Comparison of ENCODE assay signal across 8 mouse cellular contexts in genomic region chr10:125784896-125785295, GRCm38 (mm10).
DNase-seq lines count a peak whose midpoint lies in the region; ATAC-seq lines count a peak whose summit lies in the region.

No protein-coding gene starts in this region.

- no peak overlapping the region for H3K4me2 ChIP-seq in embryonic facial prominence, embryonic 11.5 days (ENCODE audit: low read depth, low read length)
- H3K4me2 ChIP-seq in hindbrain, embryonic 12.5 days (replicated peaks), result 0 out of 2 replicates have a peak overlapping the region, but pooled peaks have one; percentile 56
- no peak overlapping the region for H3K4me2 ChIP-seq in limb, embryonic 15.5 days
- no peak overlapping the region for H3K4me2 ChIP-seq in midbrain, embryonic 15.5 days

- no peak overlapping the region for H3K9ac ChIP-seq in embryonic facial prominence, embryonic 11.5 days (replicated peaks; ENCODE audit: low read length)
- H3K9ac ChIP-seq in hindbrain, embryonic 12.5 days, result no peak overlapping the region
- H3K9ac ChIP-seq in limb, embryonic 15.5 days, result no peak overlapping the region
- no peak overlapping the region for H3K9ac ChIP-seq in midbrain, embryonic 15.5 days

- H3K27me3 ChIP-seq in embryonic facial prominence, embryonic 11.5 days (ENCODE audit: control insufficient read depth, insufficient read depth, low read length), result no peaks in the 10 kb centered on the region
- H3K27me3 ChIP-seq in hindbrain, embryonic 12.5 days, result no peaks in the 10 kb centered on the region
- H3K27me3 ChIP-seq in limb, embryonic 15.5 days, result no peaks in the 10 kb centered on the region
- H3K27me3 ChIP-seq in midbrain, embryonic 15.5 days (replicated peaks), result no peaks in the 10 kb centered on the region; the same call in 1 of the 2 replicates

- peaks cover 9% of the 10 kb centered on the region for H3K4me1 ChIP-seq in embryonic facial prominence, embryonic 11.5 days (ENCODE audit: control insufficient read depth, insufficient read depth, low read length)
- peaks cover 30% of the 10 kb centered on the region for H3K4me1 ChIP-seq in hindbrain, embryonic 12.5 days
- H3K4me1 ChIP-seq in limb, embryonic 15.5 days, result peaks cover 30% of the 10 kb centered on the region
- H3K4me1 ChIP-seq in midbrain, embryonic 15.5 days, result peaks cover 29% of the 10 kb centered on the region

- no peak overlapping the region for H3K4me3 ChIP-seq in embryonic facial prominence, embryonic 11.5 days (ENCODE audit: low read depth, low read length)
- H3K4me3 ChIP-seq in hindbrain, embryonic 12.5 days, result no peak overlapping the region
- no peak overlapping the region for H3K4me3 ChIP-seq in limb, embryonic 15.5 days
- H3K4me3 ChIP-seq in midbrain, embryonic 15.5 days, result no peak overlapping the region

- 0 out of 2 replicates have a peak, but pooled peaks have one; percentile 40 for ATAC-seq in embryonic facial prominence, embryonic 11.5 days (replicated peaks; ENCODE audit: insufficient number of reproducible peaks, low FRiP score, low TSS enrichment, low read depth)
- ATAC-seq in hindbrain, embryonic 12.5 days (ENCODE audit: low FRiP score), result peak; percentile 60; the same call in 1 of the 2 replicates
- ATAC-seq in limb, embryonic 15.5 days (ENCODE audit: insufficient number of reproducible peaks, low FRiP score, low TSS enrichment, low read depth), result peak; percentile 31; the same call in 1 of the 2 replicates
- peak; percentile 78; the same call in 1 of the 2 replicates for ATAC-seq in midbrain, embryonic 15.5 days (replicated peaks)

- 19% methylated on average over 2 of the region's 2 CpGs for WGBS in embryonic facial prominence, embryonic 11.5 days
- 24% methylated on average over 2 of the region's 2 CpGs for WGBS in hindbrain, embryonic 12.5 days
- 8% methylated on average over 2 of the region's 2 CpGs for WGBS in limb, embryonic 15.5 days
- 18% methylated on average over 2 of the region's 2 CpGs for WGBS in midbrain, embryonic 15.5 days

- peak overlapping the region; percentile 92; the same call in 1 of the 2 replicates for H3K27ac ChIP-seq in embryonic facial prominence, embryonic 11.5 days (replicated peaks; ENCODE audit: low read depth, low read length)
- no peak overlapping the region; the same call in 1 of the 2 replicates for H3K27ac ChIP-seq in hindbrain, embryonic 12.5 days
- peak overlapping the region; percentile 90 for H3K27ac ChIP-seq in limb, embryonic 15.5 days
- H3K27ac ChIP-seq in midbrain, embryonic 15.5 days, result no peak overlapping the region

- no peaks in the 10 kb centered on the region for H3K36me3 ChIP-seq in embryonic facial prominence, embryonic 11.5 days (replicated peaks; ENCODE audit: control insufficient read depth, insufficient read depth, low read depth, low read length)
- no peaks in the 10 kb centered on the region for H3K36me3 ChIP-seq in hindbrain, embryonic 12.5 days
- H3K36me3 ChIP-seq in limb, embryonic 15.5 days, result no peaks in the 10 kb centered on the region
- H3K36me3 ChIP-seq in midbrain, embryonic 15.5 days (replicated peaks), result no peaks in the 10 kb centered on the region

- peak; percentile 17 for DNase-seq in layer of hippocampus, adult 11-12 months (ENCODE audit: low spot score)
- no peak for DNase-seq in layer of hippocampus, postnatal 36 days
- DNase-seq in embryonic facial prominence, embryonic 11.5 days (ENCODE audit: low spot score), result peak; percentile 77
- no peak for DNase-seq in left cerebral cortex, postnatal 25 days (ENCODE audit: low spot score in 2 of 2)
- no peak for DNase-seq in left cerebral cortex, adult 11 months (ENCODE audit: low spot score)

- no peaks in the 10 kb centered on the region for H3K9me3 ChIP-seq in embryonic facial prominence, embryonic 11.5 days (replicated peaks; ENCODE audit: control insufficient read depth, low read length)
- no peaks in the 10 kb centered on the region for H3K9me3 ChIP-seq in hindbrain, embryonic 12.5 days (replicated peaks)
- H3K9me3 ChIP-seq in limb, embryonic 15.5 days, result no peaks in the 10 kb centered on the region
- no peaks in the 10 kb centered on the region for H3K9me3 ChIP-seq in midbrain, embryonic 15.5 days

- intact Hi-C loops in left cerebral cortex, postnatal 25 days (cut with DNase I), result loop anchor here (5.0 kb wide), 2 partner anchors 212 to 542 kb away; no protein-coding TSS in a partner anchor

Comparison
In these comparisons a context has a peak if more than half of its experiments do, and no peak if none do; other contexts are left out.
1. DNase-seq: peak in layer of hippocampus, adult 11-12 months (single experiment) and embryonic facial prominence, embryonic 11.5 days (single experiment); none in layer of hippocampus, postnatal 36 days (0 of 2), left cerebral cortex, postnatal 25 days (0 of 2) and left cerebral cortex, adult 11 months (single experiment).
2. H3K27ac ChIP-seq: peak in embryonic facial prominence, embryonic 11.5 days (single experiment) and limb, embryonic 15.5 days (single experiment); none in hindbrain, embryonic 12.5 days (single experiment) and midbrain, embryonic 15.5 days (single experiment).
3. Peak in every context shown above with its lines, with median percentiles within 50 percentile points of each other: ATAC-seq.